Mouse (Mus musculus): Measurements from ENCODE around the gene Mettl8. TPM values are rescaled to one million over a fixed set of nuclear protein-coding genes. Genes with fewer than 3 reads are reported as not detected.

Mettl8 gene
- polyA plus RNA-seq, 1 experiment = 6.6 TPM

DNA sequence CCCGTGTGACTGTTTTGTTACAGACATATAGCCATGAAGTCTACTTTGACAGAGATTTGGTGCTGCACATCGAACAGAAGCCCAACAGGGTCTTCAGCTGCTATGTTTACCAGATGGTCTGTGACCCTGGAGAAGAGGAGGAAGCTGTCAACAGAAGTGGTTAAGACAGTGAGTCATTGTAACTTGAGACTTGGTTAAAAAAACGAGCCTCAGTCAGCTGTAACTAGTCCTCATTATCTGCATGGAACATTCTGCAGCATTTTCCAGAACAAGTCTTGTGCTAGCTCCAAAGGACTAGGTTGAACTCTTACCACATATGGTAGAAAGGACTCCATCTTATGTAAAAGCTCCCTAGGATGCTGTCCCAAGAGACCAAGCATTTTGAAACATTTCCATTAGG lies 34.4 kb upstream of the Mettl8 start:
- no peak overlapping the region for H3K4me3 ChIP-seq (ENCODE audit: insufficient read depth, low read depth, low read length)
- TF ChIP-seq CTCF (conservative IDR thresholded peaks at IDR 0.05; ENCODE audit: insufficient read depth, insufficient read length, low read depth, low read length) = no peak
- H3K27me3 ChIP-seq (replicated peaks; ENCODE audit: control insufficient read depth, insufficient read depth, low read length) = no peaks in the 10 kb centered on the region
- H3K4me1 ChIP-seq (ENCODE audit: control insufficient read depth, insufficient read depth, low read length) = no peaks in the 10 kb centered on the region
- DNase-seq = no peak
- H3K36me3 ChIP-seq (ENCODE audit: control insufficient read depth, insufficient read depth, low read length) = peaks cover 2% of the 10 kb centered on the region
- 56% methylated on average over 3 of the region's 3 CpGs for WGBS
- H3K27ac ChIP-seq (ENCODE audit: insufficient read depth, low read depth, low read length) = no peak overlapping the region

DNA sequence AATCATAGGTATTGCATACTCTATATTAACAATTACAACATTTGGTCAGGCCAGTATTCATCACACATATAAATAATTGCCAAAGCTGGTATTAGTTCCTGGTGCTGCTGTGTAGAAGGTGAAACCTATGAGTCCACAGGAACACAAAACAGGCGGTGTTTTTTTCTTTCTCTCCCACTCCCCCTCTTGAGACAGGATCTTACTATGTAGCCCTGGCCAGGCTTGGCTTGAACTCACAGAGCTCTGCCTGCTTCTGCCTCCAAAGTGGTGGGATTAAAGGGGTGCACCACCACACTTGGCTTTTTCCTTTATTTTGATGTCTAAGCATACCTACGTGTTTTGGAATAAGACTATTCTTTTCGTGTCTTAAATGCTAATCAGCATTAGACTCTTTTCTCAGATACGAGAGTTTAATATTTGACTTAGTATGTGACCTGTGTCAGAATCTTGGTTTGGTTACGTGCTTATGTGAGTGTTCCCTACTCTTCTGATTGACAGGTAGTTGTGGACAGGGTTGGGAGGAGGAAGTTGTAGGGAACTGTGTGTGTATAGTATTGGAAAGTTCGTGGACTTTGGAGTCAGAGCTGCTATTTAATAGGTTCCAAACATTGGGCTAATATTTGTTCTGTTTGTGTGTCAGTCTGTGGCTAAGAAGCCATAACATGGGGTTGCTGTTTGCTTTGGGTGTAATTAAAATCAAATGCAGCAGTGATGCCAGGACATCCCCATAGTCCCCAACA lies 28.2 kb upstream of the Mettl8 start:
- 89% methylated on average over 6 of the region's 6 CpGs for WGBS
- DNase-seq = no peak
- Histone ChIP-seq H3K4me1 (ENCODE audit: control insufficient read depth, insufficient read depth, low read length) (no peaks in the 10 kb centered on the region), H3K27me3 (replicated peaks; ENCODE audit: control insufficient read depth, insufficient read depth, low read length) (no peaks in the 10 kb centered on the region), H3K36me3 (ENCODE audit: control insufficient read depth, insufficient read depth, low read length) (peaks cover 6% of the 10 kb centered on the region), H3K4me3 (ENCODE audit: insufficient read depth, low read depth, low read length) (no peak overlapping the region), H3K27ac (ENCODE audit: insufficient read depth, low read depth, low read length) (no peak overlapping the region)
- TF ChIP-seq POLR2A (IDR thresholded peaks at IDR 0.05; ENCODE audit: low read depth, low read length) (no peak), CTCF (conservative IDR thresholded peaks at IDR 0.05; ENCODE audit: insufficient read depth, insufficient read length, low read depth, low read length) (no peak)

DNA sequence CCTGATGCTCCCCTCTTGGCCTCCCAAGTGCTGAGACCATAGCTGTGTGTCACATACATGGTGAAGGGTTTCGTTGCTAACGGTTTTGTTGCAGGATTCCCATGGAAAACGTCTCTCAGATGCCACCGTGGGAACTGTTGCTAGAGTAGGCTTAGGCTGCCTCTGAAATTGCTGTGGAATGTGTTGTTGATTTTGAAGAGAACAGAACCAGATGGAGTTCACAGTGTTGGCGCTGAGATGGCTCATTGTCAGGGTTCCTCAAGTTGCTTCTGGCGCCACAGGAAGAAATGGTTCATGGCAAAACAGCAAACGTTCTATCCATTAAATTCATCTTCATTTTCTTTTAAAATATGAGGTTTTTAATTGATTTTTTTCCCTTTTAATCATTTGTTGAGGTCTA lies 27.0 kb upstream of the Mettl8 start:
- no peak overlapping the region for H3K4me3 ChIP-seq (ENCODE audit: insufficient read depth, low read depth, low read length)
- H3K27ac ChIP-seq (ENCODE audit: insufficient read depth, low read depth, low read length) = no peak overlapping the region
- no peaks in the 10 kb centered on the region for H3K27me3 ChIP-seq (replicated peaks; ENCODE audit: control insufficient read depth, insufficient read depth, low read length)
- no peak for DNase-seq
- WGBS = 94% methylated on average over 7 of the region's 7 CpGs
- H3K4me1 ChIP-seq (ENCODE audit: control insufficient read depth, insufficient read depth, low read length) = no peaks in the 10 kb centered on the region
- H3K36me3 ChIP-seq (ENCODE audit: control insufficient read depth, insufficient read depth, low read length) = peaks cover 6% of the 10 kb centered on the region
- TF ChIP-seq POLR2A (IDR thresholded peaks at IDR 0.05; ENCODE audit: low read depth, low read length) (no peak), CTCF (conservative IDR thresholded peaks at IDR 0.05; ENCODE audit: insufficient read depth, insufficient read length, low read depth, low read length) (no peak)

DNA sequence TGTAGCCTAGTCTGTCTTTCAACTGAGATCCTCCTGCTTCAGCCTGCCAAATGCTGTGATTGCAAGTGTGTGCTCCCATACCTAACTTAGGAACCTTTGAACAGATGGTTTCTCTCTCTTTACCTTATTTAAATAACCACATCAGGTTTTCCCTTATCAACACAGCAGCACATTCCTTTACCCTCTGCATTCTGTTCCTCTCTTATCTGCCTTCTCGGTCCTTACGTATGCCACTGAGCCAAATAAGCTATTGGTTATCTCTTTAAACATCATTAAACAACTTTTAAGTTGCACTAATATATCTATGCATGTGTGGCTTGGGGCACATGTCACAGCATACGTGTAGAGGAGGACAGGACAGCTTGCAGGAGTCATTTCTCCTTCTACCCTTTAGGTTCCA lies 18.4 kb upstream of the Mettl8 start:
- no peak overlapping the region for H3K4me3 ChIP-seq (ENCODE audit: insufficient read depth, low read depth, low read length)
- H3K36me3 ChIP-seq (ENCODE audit: control insufficient read depth, insufficient read depth, low read length) = peaks cover 1% of the 10 kb centered on the region; the same call in 1 of the 2 replicates
- no peak for TF ChIP-seq CTCF (conservative IDR thresholded peaks at IDR 0.05; ENCODE audit: insufficient read depth, insufficient read length, low read depth, low read length)
- no peak for TF ChIP-seq POLR2A (IDR thresholded peaks at IDR 0.05; ENCODE audit: low read depth, low read length)
- H3K4me1 ChIP-seq (ENCODE audit: control insufficient read depth, insufficient read depth, low read length) = no peaks in the 10 kb centered on the region
- no peak for DNase-seq
- no peaks in the 10 kb centered on the region for H3K27me3 ChIP-seq (replicated peaks; ENCODE audit: control insufficient read depth, insufficient read depth, low read length)
- WGBS = 96% methylated on average over 3 of the region's 3 CpGs
- H3K27ac ChIP-seq (ENCODE audit: insufficient read depth, low read depth, low read length) = no peak overlapping the region

DNA sequence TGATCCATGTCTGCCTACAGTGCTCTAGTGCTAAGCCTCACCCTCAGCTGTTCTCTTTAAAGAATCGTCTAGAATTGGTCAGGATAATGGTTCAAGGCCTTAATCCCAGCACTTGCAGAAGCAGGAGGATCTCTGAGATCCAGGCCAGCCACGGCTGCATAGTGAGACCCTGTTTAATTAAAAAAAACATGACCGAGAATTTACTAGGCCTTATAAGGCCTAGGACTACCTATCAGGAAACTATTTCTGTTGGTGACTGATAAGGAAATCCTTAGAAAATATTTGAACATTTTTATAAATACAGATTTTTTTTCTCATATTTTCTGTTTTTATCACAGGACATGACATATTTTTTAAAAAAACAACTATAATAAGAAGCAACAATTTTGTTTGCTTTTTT lies 17.9 kb upstream of the Mettl8 start:
- Histone ChIP-seq H3K27me3 (replicated peaks; ENCODE audit: control insufficient read depth, insufficient read depth, low read length) (no peaks in the 10 kb centered on the region), H3K4me3 (ENCODE audit: insufficient read depth, low read depth, low read length) (no peak overlapping the region), H3K27ac (ENCODE audit: insufficient read depth, low read depth, low read length) (no peak overlapping the region)

DNA sequence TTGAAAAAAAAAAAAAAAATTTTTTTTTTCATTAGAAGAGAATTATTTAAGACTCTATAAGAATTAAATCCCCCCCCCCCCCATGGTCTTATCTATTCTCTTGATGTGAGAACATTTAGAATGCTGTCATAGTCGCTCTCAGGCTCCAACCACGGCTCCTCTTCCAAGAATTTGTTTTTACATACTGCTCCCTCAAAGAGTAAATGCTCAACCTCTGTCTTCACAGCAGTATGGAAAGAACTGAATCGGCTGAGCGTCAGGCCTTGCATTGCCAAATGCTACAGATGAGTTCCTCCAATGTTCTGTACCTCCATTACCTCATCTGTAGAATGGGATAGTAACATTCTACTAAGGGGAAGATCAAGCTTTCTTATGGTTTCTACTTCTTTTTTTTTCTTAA lies 16.2 kb upstream of the Mettl8 start:
- H3K4me3 ChIP-seq (ENCODE audit: insufficient read depth, low read depth, low read length) = no peak overlapping the region
- H3K4me1 ChIP-seq (ENCODE audit: control insufficient read depth, insufficient read depth, low read length) = no peaks in the 10 kb centered on the region
- WGBS = over 99% methylated on average over 4 of the region's 4 CpGs
- no peak overlapping the region for H3K27ac ChIP-seq (ENCODE audit: insufficient read depth, low read depth, low read length)
- no peaks in the 10 kb centered on the region for H3K27me3 ChIP-seq (replicated peaks; ENCODE audit: control insufficient read depth, insufficient read depth, low read length)
- peaks cover 1% of the 10 kb centered on the region; the same call in 1 of the 2 replicates for H3K36me3 ChIP-seq (ENCODE audit: control insufficient read depth, insufficient read depth, low read length)
- no peak for TF ChIP-seq POLR2A (IDR thresholded peaks at IDR 0.05; ENCODE audit: low read depth, low read length)
- no peak for DNase-seq

More for the DNA sequence above, 17.9 kb upstream of the Mettl8 start:
- TF ChIP-seq POLR2A (IDR thresholded peaks at IDR 0.05; ENCODE audit: low read depth, low read length) (no peak), CTCF (conservative IDR thresholded peaks at IDR 0.05; ENCODE audit: insufficient read depth, insufficient read length, low read depth, low read length) (no peak)
- H3K4me1 ChIP-seq (ENCODE audit: control insufficient read depth, insufficient read depth, low read length) = no peaks in the 10 kb centered on the region
- 83% methylated on average over 3 of the region's 3 CpGs for WGBS
- H3K36me3 ChIP-seq (ENCODE audit: control insufficient read depth, insufficient read depth, low read length) = peaks cover 1% of the 10 kb centered on the region; the same call in 1 of the 2 replicates
- no peak for DNase-seq

DNA sequence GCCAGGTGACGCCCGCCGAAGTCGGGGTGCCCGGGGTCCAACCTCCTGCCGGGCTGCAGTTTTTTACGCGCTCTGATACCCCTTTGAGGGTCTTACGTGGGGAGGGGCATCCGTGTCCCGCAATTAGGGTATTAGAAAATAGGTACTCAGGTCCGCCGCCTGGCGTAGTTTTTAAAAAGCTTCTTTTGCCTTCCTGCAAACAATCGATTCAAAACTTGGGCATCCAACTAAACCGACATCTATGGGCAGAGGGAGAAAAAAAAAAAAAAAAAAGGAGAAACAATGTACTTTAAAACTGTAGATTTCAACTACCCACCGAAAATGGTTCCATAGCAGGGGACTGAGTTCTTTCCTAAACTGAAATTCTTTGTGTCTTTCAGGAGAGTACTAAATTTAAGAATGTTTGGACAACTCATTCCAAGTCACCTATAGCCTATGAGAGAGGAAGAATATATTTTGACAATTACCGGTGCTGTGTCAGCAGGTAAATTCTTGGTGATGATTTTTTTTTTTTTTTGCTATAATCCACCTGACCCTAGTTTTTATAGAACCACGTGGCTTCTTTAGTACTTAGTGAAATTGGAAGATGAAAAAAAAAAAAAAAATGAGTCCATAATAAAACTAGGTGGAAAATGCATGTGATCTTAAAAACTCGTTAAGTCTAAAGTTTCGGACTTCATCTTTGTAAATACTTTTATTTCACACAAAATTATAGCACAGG lies 892 bp upstream of the Mettl8 start:
- no peaks in the 10 kb centered on the region for H3K27me3 ChIP-seq (replicated peaks; ENCODE audit: control insufficient read depth, insufficient read depth, low read length)
- peaks cover 6% of the 10 kb centered on the region; the same call in 1 of the 2 replicates for H3K4me1 ChIP-seq (ENCODE audit: control insufficient read depth, insufficient read depth, low read length)
- WGBS = 10% methylated on average over 21 of the region's 21 CpGs
- peak overlapping the region; percentile 79 for H3K4me3 ChIP-seq (ENCODE audit: insufficient read depth, low read depth, low read length)
- H3K36me3 ChIP-seq (ENCODE audit: control insufficient read depth, insufficient read depth, low read length) = no peaks in the 10 kb centered on the region
- DNase-seq = no peak
- TF ChIP-seq CTCF (conservative IDR thresholded peaks at IDR 0.05; ENCODE audit: insufficient read depth, insufficient read length, low read depth, low read length) (0 out of 2 replicates have a peak, but pooled peaks have one; percentile 9), POLR2A (IDR thresholded peaks at IDR 0.05; ENCODE audit: low read depth, low read length) (no peak)
- H3K27ac ChIP-seq (ENCODE audit: insufficient read depth, low read depth, low read length) = peak overlapping the region; percentile 79

All from kidney, adult 2 months (tissue).